Mouse (Mus musculus) midbrain, postnatal 0 days (tissue): ENCODE measurements at regions not wholly inside any gene's neighbourhood (a gene's known extent, or its start where the extent isn't known, plus 50 kb on each side); places are given as distances from the start of the nearest gene placed in this dataset.

Experiments
- ATAC-seq: fragments of 200-750 bp; cut with Nextera tagmentation; 2 replicates; pipeline ENCODE4 v1.8.0; 2017; ENCODE audit warnings: moderate number of reproducible peaks, mild to moderate bottlenecking, moderate TSS enrichment, moderate library complexity; ENCODE audit not compliant: low FRiP score
- DNase-seq: peaks from one replicate; pipeline ENCODE4 v3.0.0-alpha.2; 2015; ENCODE audit warnings: low spot score
- H3K27ac ChIP-seq: fragments of 300-500 bp; sonication (generic); 2 replicates; pipeline ENCODE4 v1.5.1; 2014; ENCODE audit warnings: low read depth, mild to moderate bottlenecking, low read length, mixed read lengths
- H3K27me3 ChIP-seq: fragments of 300-500 bp; sonication (generic); 2 replicates; pipeline ENCODE4 v1.6.1; 2014; ENCODE audit warnings: low read length, control low read depth, mixed read lengths; ENCODE audit not compliant: insufficient read depth
- H3K36me3 ChIP-seq: fragments of 300-500 bp; sonication (generic); 2 replicates; pipeline ENCODE4 v1.6.1; 2014; ENCODE audit warnings: low read length, control low read depth, mixed read lengths; ENCODE audit not compliant: insufficient read depth
- H3K4me1 ChIP-seq: fragments of 300-500 bp; sonication (generic); 2 replicates; pipeline ENCODE4 v1.6.1; 2014; ENCODE audit warnings: mild to moderate bottlenecking, control low read depth, antibody characterized with exemption, low read length, mixed read lengths; ENCODE audit not compliant: insufficient read depth
- H3K4me2 ChIP-seq: fragments of 300-500 bp; sonication (generic); 2 replicates; pipeline ENCODE4 v1.6.1; 2014; ENCODE audit warnings: low read depth, mild to moderate bottlenecking, low read length, mixed read lengths; ENCODE audit not compliant: poor library complexity, severe bottlenecking
- H3K4me3 ChIP-seq: fragments of 300-500 bp; sonication (generic); 2 replicates; pipeline ENCODE4 v1.5.1; 2014; ENCODE audit warnings: low read depth, mild to moderate bottlenecking, low read length, moderate library complexity
- H3K9ac ChIP-seq: fragments of 300-500 bp; sonication (generic); replicated peaks from 2 replicates; pipeline ENCODE4 v1.6.1; 2014; ENCODE audit warnings: mild to moderate bottlenecking, low read length, moderate library complexity, mixed read lengths; ENCODE audit not compliant: poor library complexity, severe bottlenecking
- H3K9me3 ChIP-seq: fragments of 300-500 bp; sonication (generic); 2 replicates; pipeline ENCODE4 v1.6.1; 2016; ENCODE audit warnings: low read length, control low read depth
- CTCF ChIP-seq: IDR thresholded peaks from 2 replicates; pipeline ENCODE4 v1.5.1; 2016; ENCODE audit warnings: antibody characterized with exemption, mild to moderate bottlenecking
- WGBS: fragments of 180-500 bp; shearing (Covaris S2); extraction: QIAGEN DNeasy Blood & Tissue Kit; methylation state at CpG from one replicate; pipeline ENCODE4 v1.1.7; 2014; 5-methylcytosine and 5-hydroxymethylcytosine counted together

DNA sequence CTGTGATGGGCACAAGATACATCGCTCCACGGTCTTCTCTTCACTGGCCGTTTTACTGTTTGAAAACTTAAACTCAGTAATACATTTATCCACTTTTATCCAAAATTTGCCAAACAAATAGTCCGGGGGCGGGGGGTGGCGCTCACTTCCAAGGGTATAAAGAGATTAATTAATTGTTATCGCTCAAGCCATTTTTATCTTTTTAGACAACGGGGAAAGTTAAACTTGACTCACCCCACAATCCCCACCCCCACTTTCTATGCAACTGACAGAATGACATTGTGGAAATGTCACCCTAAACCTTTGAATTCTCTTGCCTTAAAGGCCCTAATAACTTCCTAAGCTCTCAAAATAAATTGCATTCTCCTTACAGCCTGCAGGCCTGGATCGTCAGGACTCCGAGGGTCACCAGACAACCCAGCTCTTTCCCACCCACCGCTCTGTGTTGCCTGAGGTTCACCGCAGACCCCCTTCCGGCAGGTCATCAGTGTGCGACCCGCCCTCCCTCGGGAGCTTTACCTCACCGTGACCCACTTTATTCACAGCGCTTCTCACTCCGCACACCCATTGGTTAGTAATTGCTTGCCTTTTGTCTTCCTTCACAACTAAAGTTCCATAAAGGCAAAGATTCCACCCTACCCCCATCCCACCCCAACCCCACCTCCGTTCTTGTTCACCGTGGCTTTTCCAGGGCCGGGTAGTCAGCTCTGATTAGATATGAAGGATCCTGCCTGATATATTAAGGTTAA lies 93.0 kb upstream of the Hmcn1 start:
- H3K4me1 ChIP-seq: no peaks in the 10 kb centered on the region; the same call in 1 of the 2 replicates
- H3K4me3 ChIP-seq: no peak overlapping the region
- no peak overlapping the region for H3K4me2 ChIP-seq
- no peaks in the 10 kb centered on the region for H3K36me3 ChIP-seq
- TF ChIP-seq CTCF: no peak
- no peak for DNase-seq
- H3K27ac ChIP-seq: no peak overlapping the region
- no peak overlapping the region for H3K9ac ChIP-seq
- H3K9me3 ChIP-seq: no peaks in the 10 kb centered on the region
- H3K27me3 ChIP-seq: no peaks in the 10 kb centered on the region
- ATAC-seq: no peak
- 65% methylated on average over 22 of the region's 22 CpGs for WGBS

DNA sequence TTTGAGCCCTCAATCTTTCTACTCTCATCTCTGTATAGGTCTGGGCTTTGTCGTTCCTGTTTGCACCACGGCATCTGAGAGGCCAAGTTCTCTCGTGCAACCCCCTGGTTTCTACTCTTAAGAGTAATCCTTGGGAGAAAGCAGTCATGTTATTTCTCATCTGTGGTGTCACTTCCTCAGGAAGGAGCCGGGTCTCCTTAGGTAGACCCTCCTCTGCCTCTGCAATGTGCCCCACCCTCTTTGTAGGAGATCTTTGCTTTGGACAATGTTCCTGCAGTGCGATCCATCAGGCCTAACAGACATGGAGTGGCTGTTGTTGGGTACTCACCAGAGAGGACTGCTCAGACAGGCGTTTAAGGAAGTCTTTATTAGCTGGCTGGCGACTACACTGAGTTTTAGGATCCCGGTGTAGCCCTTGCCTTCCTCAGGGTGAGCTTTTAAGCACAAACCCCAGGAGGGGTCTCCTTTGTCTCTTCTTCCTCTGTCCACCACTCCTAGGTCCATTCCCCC lies 94.0 kb upstream of the Hmcn1 start:
- H3K36me3 ChIP-seq: no peaks in the 10 kb centered on the region
- H3K4me1 ChIP-seq: no peaks in the 10 kb centered on the region; the same call in 1 of the 2 replicates
- DNase-seq (no peak), ATAC-seq (no peak)
- H3K27ac ChIP-seq: no peak overlapping the region
- no peaks in the 10 kb centered on the region for H3K9me3 ChIP-seq
- no peaks in the 10 kb centered on the region for H3K27me3 ChIP-seq
- no peak overlapping the region for H3K9ac ChIP-seq
- 60% methylated on average over 8 of the region's 8 CpGs for WGBS
- no peak for TF ChIP-seq CTCF
- H3K4me3 ChIP-seq: no peak overlapping the region
- no peak overlapping the region for H3K4me2 ChIP-seq

GRCm38 (mm10) chr1:151087811-151088511 lies 94.4 kb upstream of the Gm47985 start:
- H3K9me3 ChIP-seq: no peaks in the 10 kb centered on the region
- no peaks in the 10 kb centered on the region for H3K36me3 ChIP-seq
- ATAC-seq (no peak; the same call in 1 of the 2 replicates), DNase-seq (no peak)
- H3K9ac ChIP-seq: no peak overlapping the region
- no peak overlapping the region for H3K4me2 ChIP-seq
- H3K27me3 ChIP-seq: no peaks in the 10 kb centered on the region
- WGBS: 75% methylated on average over 14 of the region's 14 CpGs
- H3K4me1 ChIP-seq: no peaks in the 10 kb centered on the region; the same call in 1 of the 2 replicates
- H3K27ac ChIP-seq: no peak overlapping the region
- no peak for TF ChIP-seq CTCF
- no peak overlapping the region for H3K4me3 ChIP-seq

GRCm38 (mm10) chr1:151088535-151089125 lies 93.7 kb upstream of the Gm47985 start:
- TF ChIP-seq CTCF: no peak
- WGBS: 58% methylated on average over 11 of the region's 11 CpGs
- Histone ChIP-seq H3K4me1 (no peaks in the 10 kb centered on the region; the same call in 1 of the 2 replicates), H3K4me3 (no peak overlapping the region), H3K9ac (no peak overlapping the region), H3K4me2 (no peak overlapping the region), H3K27ac (no peak overlapping the region), H3K9me3 (no peaks in the 10 kb centered on the region), H3K27me3 (no peaks in the 10 kb centered on the region), H3K36me3 (no peaks in the 10 kb centered on the region)
- ATAC-seq (no peak), DNase-seq (no peak)

GRCm38 (mm10) chr1:151092035-151092434 lies 90.3 kb upstream of the Gm47985 start:
- DNase-seq (no peak), ATAC-seq (no peak)
- Histone ChIP-seq H3K4me3 (no peak overlapping the region), H3K4me1 (peaks cover 3% of the 10 kb centered on the region; the same call in 1 of the 2 replicates), H3K4me2 (no peak overlapping the region), H3K9ac (no peak overlapping the region), H3K36me3 (no peaks in the 10 kb centered on the region), H3K27ac (no peak overlapping the region), H3K9me3 (no peaks in the 10 kb centered on the region), H3K27me3 (no peaks in the 10 kb centered on the region)
- no peak for TF ChIP-seq CTCF
- WGBS: 76% methylated on average over 4 of the region's 4 CpGs
